Mouse (Mus musculus) heart, embryonic 12.5 days (tissue): ENCODE data around the gene Angptl1. TPM values are rescaled to one million over a fixed set of nuclear protein-coding genes. Genes with fewer than 3 reads are reported as not detected.

Experiments used
- ATAC-seq: fragments of 200-750 bp; cut with Nextera tagmentation; 2 replicates; pipeline ENCODE4 v1.8.0; 2017; ENCODE audit warnings: moderate TSS enrichment, moderate library complexity; ENCODE audit not compliant: insufficient number of reproducible peaks, low FRiP score
- H3K27ac ChIP-seq: fragments of 300-500 bp; sonication (generic); 2 replicates; pipeline ENCODE4 v1.5.1; 2016; ENCODE audit warnings: mild to moderate bottlenecking, moderate library complexity; ENCODE audit not compliant: poor library complexity, severe bottlenecking
- H3K27me3 ChIP-seq: fragments of 300-500 bp; sonication (generic); replicated peaks from 2 replicates; pipeline ENCODE4 v1.6.1; 2016; ENCODE audit warnings: mild to moderate bottlenecking, moderate library complexity
- H3K36me3 ChIP-seq: fragments of 300-500 bp; sonication (generic); 2 replicates; pipeline ENCODE4 v1.6.1; 2016; ENCODE audit warnings: mild to moderate bottlenecking, moderate library complexity
- H3K4me1 ChIP-seq: fragments of 300-500 bp; sonication (generic); replicated peaks from 2 replicates; pipeline ENCODE4 v1.6.1; 2016; ENCODE audit warnings: mild to moderate bottlenecking
- H3K4me2 ChIP-seq: fragments of 300-500 bp; sonication (generic); 2 replicates; pipeline ENCODE4 v1.6.1; 2016; ENCODE audit warnings: mild to moderate bottlenecking, moderate library complexity
- H3K4me3 ChIP-seq: fragments of 300-500 bp; sonication (generic); 2 replicates; pipeline ENCODE4 v1.5.1; 2016; ENCODE audit warnings: mild to moderate bottlenecking
- H3K9ac ChIP-seq: fragments of 300-500 bp; sonication (generic); 2 replicates; pipeline ENCODE4 v1.6.1; 2016; ENCODE audit warnings: mild to moderate bottlenecking, moderate library complexity
- H3K9me3 ChIP-seq: fragments of 300-500 bp; sonication (generic); replicated peaks from 2 replicates; pipeline ENCODE4 v1.6.1; 2016; ENCODE audit warnings: mild to moderate bottlenecking, moderate library complexity
- WGBS: fragments of 180-500 bp; shearing (Covaris S2); methylation state at CpG from one replicate; pipeline ENCODE4 v1.1.7; 2016; 5-methylcytosine and 5-hydroxymethylcytosine counted together
- polyA plus RNA-seq: library from polyadenylated mRNA; unstranded; fragments of >200 nt; fragmentation: Nextera tagmentation; extraction: Ambion mirVana; gene quantifications from 2 replicates; pipeline ENCODE4 v1.2.1, GENCODE M21; 2016

Angptl1 gene
- polyA plus RNA-seq: 1.4 and 2.1 TPM in 2 replicates

DNA sequence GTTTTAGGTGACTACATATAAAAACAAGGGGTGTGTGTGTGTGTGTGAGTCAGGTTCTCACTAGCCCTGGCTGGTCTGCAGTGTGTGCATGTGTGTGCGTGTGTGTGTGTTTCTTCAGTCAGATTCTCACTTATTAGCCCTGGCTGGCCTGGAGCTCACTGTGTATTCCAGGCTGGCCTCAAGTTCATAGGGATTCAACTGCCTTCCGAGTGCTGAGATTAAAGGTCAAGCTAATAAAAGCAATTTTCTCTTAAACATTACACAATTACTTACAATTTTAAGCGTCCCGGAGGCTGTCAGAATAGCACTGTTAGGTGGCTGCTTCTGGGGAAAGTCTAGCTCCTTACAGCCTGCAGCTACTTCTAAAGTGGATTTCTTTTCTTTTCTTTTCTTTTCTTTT lies at the start of gene Angptl1:
TSS of gene Angptl1 (plus strand) at position 386 of the 400 bp plus-strand sequence.
- 71% methylated on average over 4 of the region's 4 CpGs for WGBS
- Histone ChIP-seq H3K9me3 (no peaks in the 10 kb centered on the region), H3K27me3 (no peaks in the 10 kb centered on the region), H3K4me3 (no peak within 1 kb of the TSS; the same call in 1 of the 2 replicates), H3K36me3 (no peaks in the 10 kb centered on the region), H3K27ac (peak within 1 kb of the TSS; percentile 64), H3K4me1 (peaks cover 30% of the 10 kb centered on the region), H3K9ac (no peak within 1 kb of the TSS; the same call in 1 of the 2 replicates), H3K4me2 (peak within 1 kb of the TSS; percentile 44)
- no peak for ATAC-seq

DNA sequence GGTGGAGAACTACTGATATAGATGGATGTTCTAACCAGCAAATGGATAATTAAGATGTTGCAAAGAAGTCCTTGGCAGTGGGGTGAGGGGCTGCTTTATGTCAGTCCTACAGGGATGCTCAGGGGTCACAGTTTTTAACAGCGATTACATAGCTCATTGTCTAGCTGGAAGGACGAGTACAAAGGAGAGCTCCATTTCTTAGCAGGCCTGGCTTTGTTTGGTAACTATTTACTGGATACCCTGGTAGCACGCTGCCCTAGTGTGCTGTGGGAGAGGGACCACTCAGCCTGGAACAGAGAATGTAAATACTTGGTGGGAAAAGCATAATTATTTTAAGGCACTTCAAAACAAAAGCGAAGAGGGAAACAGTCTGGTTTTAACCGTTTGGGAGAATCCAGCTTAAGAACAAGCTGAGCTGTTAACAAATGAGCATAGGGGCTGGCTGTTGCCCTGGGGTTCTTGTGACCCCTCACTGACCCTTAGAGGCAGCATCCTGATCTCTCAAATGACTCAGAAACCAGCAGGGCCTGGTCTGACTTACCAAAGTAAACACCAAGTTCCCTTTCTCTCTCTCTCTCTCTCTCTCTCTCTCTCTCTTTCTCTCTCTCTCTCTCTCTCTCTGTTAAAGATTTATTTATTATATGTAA lies 48.4 kb upstream of the Angptl1 start:
- 52% methylated on average over 5 of the region's 5 CpGs for WGBS
- H3K4me3 ChIP-seq: no peak overlapping the region
- H3K9me3 ChIP-seq: no peaks in the 10 kb centered on the region
- H3K4me1 ChIP-seq: peaks cover 13% of the 10 kb centered on the region
- no peak overlapping the region for H3K4me2 ChIP-seq
- H3K27me3 ChIP-seq: no peaks in the 10 kb centered on the region
- no peak overlapping the region for H3K27ac ChIP-seq
- H3K9ac ChIP-seq: no peak overlapping the region
- H3K36me3 ChIP-seq: no peaks in the 10 kb centered on the region
- no peak for ATAC-seq

DNA sequence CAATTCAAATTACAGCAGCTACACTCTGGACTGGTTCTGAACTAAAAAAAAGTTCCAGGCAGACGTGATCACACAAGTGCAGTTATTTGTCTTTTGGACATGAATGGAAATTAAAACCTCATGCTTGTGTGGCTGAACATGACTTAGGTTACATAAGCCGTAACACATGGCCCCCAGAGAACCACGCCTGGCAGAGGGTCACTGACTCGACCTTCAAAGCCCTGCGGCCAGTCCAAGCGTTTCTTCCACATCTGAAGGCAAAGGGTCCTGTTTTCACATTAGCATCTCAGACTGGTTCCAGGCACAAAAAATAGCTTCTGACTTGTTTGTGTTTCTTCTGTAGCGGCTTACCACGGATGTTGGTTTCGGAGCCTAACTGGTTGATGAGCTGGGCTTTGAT lies 42.1 kb upstream of the Angptl1 start:
- 61% methylated on average over 9 of the region's 9 CpGs for WGBS
- Histone ChIP-seq H3K27me3 (no peaks in the 10 kb centered on the region), H3K27ac (no peak overlapping the region), H3K9ac (no peak overlapping the region), H3K4me3 (no peak overlapping the region), H3K9me3 (no peaks in the 10 kb centered on the region), H3K36me3 (no peaks in the 10 kb centered on the region), H3K4me1 (no peaks in the 10 kb centered on the region), H3K4me2 (no peak overlapping the region)
- ATAC-seq: no peak

DNA sequence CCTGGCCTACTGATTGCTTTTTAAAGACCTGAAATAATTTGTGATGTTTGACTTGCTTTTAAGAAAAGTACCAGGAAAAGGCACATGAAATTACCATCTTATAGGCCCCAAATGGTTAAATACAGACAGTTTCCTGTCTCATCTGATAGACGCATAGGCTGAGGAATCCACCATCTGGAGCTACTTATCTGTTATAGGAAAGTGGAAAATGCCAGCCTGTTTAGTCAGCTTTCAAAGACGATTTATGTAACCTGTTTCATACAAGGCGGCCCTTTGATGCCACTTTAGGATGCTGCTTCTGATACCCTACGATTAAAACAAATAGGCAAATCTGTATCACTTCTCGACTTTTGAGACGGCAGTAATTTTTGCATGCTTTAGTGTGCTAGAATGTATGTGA lies 37.1 kb upstream of the Angptl1 start:
- Histone ChIP-seq H3K27me3 (no peaks in the 10 kb centered on the region), H3K9me3 (no peaks in the 10 kb centered on the region), H3K4me3 (no peak overlapping the region), H3K9ac (no peak overlapping the region), H3K36me3 (no peaks in the 10 kb centered on the region), H3K27ac (no peak overlapping the region), H3K4me2 (no peak overlapping the region), H3K4me1 (no peaks in the 10 kb centered on the region)
- no peak for ATAC-seq
- WGBS: 58% methylated on average over 6 of the region's 6 CpGs

DNA sequence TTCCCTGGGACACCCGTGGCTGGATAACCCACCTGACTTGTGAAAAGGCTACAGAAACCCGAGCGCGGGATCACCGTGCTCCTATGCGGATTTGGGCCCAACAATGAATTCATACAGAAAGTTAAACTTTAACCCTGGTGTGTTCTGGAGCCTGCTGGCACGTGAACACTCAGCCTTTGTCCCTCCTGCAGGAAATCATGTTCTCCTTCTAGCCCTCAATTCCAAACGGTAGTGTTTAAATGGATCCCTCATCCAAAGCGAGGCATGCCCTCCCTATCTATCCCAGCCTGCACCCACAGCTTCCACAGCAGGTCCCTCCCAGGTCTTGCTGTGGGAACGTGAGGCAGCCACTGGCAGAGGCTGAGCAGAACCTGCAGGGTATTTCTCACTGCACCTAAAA lies 30.0 kb upstream of the Angptl1 start:
- ATAC-seq: no peak
- 76% methylated on average over 10 of the region's 10 CpGs for whole genome bisulfite sequencing
- Histone ChIP-seq H3K4me2 (no peak overlapping the region), H3K4me1 (peaks cover 3% of the 10 kb centered on the region), H3K4me3 (no peak overlapping the region), H3K9me3 (no peaks in the 10 kb centered on the region), H3K27me3 (no peaks in the 10 kb centered on the region), H3K36me3 (peaks cover 15% of the 10 kb centered on the region), H3K27ac (no peak overlapping the region), H3K9ac (no peak overlapping the region)

DNA sequence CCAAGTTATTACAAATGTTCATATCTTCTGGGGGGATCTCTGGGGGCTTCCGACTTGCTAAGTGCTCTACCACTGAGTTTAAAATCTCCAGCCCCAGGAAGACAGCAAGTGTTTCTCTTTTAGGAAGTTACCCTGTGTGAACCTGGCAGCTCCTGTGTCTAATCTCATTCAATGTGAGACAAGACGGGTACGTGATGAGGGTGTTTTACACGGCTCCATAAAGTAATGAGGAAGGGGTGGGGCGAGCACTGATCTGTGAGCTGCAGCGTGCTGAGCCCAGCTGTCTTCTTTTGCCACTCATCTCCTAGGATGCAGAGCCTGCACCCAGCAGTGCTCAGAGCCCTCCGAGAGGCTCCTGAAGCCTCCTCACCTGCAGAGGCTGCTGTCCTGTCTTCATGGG lies 26.4 kb upstream of the Angptl1 start:
- H3K36me3 ChIP-seq: peaks cover 26% of the 10 kb centered on the region
- 66% methylated on average over 7 of the region's 7 CpGs for WGBS
- H3K27me3 ChIP-seq: no peaks in the 10 kb centered on the region
- no peaks in the 10 kb centered on the region for H3K9me3 ChIP-seq
- no peak overlapping the region for H3K9ac ChIP-seq
- H3K27ac ChIP-seq: no peak overlapping the region
- H3K4me2 ChIP-seq: no peak overlapping the region
- ATAC-seq: no peak
- no peak overlapping the region for H3K4me3 ChIP-seq
- peaks cover 9% of the 10 kb centered on the region for H3K4me1 ChIP-seq

DNA sequence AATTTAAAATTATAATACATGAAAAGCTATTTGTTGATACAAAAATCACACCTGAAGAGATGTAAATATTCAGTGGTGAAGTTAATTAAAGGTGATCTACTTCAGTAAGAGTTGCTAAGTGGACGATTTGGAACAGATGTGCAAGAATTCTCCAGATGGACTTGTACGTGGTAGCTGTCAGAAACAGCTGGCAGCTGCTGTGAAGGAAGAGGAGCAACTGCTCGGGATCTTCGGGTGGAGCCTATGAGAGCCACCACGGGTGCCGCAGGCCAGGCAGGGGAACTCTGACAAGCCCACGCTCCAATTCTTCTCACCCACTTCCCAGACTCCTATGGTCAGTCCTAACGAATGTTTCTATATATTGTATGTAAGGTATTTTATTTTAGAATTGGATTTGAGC lies 25.6 kb upstream of the Angptl1 start:
- Histone ChIP-seq H3K27me3 (no peaks in the 10 kb centered on the region), H3K36me3 (peaks cover 34% of the 10 kb centered on the region), H3K4me1 (peaks cover 9% of the 10 kb centered on the region), H3K9me3 (0 out of 2 replicates have a peak, but pooled peaks cover 4% of the 10 kb centered on the region), H3K27ac (no peak overlapping the region), H3K4me2 (no peak overlapping the region), H3K4me3 (no peak overlapping the region), H3K9ac (no peak overlapping the region)
- WGBS: 51% methylated on average over 8 of the region's 8 CpGs
- ATAC-seq: no peak

DNA sequence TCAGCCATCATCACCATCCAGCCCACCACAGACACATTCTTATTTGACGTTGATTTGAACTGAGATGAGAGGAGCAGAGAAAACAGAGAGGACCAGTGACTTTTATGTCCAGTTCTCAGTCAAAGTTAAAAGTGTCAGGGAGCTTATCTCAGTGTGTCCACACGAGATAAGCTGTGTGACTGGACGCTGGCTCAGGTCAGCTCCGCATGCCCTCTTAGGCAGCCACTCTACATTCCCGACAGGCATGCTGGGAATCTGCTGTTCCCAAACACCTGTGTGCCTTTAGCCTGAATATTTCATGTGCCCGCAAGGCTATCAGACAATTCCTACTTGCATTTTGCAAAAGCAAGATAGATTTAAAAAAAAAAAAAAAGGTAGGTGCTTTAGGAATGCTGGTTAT lies 24.9 kb upstream of the Angptl1 start:
- Histone ChIP-seq H3K4me2 (0 out of 2 replicates have a peak overlapping the region, but pooled peaks have one; percentile 26), H3K36me3 (peaks cover 36% of the 10 kb centered on the region), H3K27ac (no peak overlapping the region), H3K4me1 (peaks cover 9% of the 10 kb centered on the region), H3K4me3 (no peak overlapping the region), H3K9me3 (0 out of 2 replicates have a peak, but pooled peaks cover 4% of the 10 kb centered on the region), H3K9ac (no peak overlapping the region), H3K27me3 (no peaks in the 10 kb centered on the region)
- 14% methylated on average over 6 of the region's 6 CpGs for WGBS
- ATAC-seq: no peak

DNA sequence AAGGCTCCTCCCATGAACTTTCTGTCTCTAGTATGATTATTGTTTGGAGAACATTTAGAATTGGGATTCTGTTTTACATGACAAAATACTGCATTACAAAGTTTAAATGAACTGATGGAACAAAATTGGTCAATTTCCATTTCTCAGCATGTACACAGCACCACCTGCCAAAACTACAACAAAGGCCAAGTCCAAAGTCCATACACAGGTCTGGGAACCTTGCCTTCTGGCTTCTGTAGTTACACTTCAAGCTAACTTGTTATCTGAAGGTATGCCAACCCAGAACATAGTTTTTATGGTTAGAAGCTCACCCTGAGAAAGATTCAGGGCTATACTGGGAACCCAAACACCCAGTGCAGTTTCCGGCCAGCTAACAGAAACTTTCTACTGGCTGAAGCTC lies 19.1 kb upstream of the Angptl1 start:
- Histone ChIP-seq H3K27ac (no peak overlapping the region), H3K4me3 (no peak overlapping the region), H3K4me1 (peaks cover 3% of the 10 kb centered on the region; the same call in 1 of the 2 replicates), H3K9ac (no peak overlapping the region), H3K9me3 (0 out of 2 replicates have a peak, but pooled peaks cover 4% of the 10 kb centered on the region), H3K36me3 (peaks cover 42% of the 10 kb centered on the region), H3K27me3 (no peaks in the 10 kb centered on the region), H3K4me2 (no peak overlapping the region)
- ATAC-seq: no peak
- WGBS: 84% methylated on average over 1 of the region's 1 CpGs

DNA sequence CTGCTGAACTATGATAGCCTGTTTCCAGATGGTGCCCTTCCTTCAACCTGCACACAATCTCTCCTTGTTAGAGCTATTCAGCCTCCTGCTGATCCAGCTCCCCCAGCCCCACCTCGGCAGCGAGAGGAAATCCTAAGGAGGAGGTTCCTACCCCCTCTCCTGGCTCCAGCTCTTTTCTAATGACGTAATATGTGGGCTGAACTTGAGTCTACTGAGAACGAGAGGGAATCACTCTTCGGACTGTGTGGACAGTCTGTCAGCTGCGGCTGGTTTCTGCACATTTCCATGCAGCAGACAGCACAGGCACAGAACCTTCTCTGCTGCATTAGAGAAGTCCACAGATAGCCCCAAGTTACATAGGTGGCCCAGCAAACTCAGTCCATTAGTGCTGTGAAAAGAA lies 333 bp downstream of the Angptl1 start:
- H3K9ac ChIP-seq: no peak overlapping the region; the same call in 1 of the 2 replicates

DNA sequence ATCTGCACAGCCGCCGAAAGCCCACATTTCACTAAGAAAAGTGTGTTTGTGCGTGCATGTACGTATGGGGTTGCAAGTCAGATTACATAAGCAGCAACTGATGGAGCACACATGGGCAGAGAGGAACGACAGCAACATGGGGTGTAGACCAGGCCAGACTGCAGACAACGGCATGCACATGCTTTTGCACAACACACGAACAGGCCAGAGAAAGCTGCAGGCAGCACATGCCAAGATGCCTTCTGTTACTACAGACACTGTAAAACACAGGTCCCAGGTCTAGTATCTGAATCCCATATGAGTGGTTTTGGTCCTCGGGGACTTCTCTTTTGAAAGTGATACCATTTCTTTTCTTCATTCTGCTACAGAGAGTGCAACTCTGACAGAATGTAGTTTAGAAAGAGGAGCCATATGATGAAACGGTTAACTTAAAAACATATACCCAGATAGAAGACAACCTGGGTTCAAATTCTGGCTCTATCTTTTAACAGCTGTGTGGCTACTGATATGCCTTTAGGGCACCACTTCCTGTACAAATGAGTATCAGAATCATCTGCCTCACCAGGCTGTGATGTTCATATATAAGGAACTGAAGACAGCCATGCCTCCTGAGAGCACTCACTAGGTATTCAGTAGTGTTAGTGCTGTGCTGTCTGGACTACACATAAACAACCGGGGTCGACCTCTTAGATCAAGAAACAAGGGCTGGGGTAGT lies 3.4 kb downstream of the Angptl1 start:
- Histone ChIP-seq H3K4me3 (no peak overlapping the region), H3K4me1 (peaks cover 36% of the 10 kb centered on the region), H3K36me3 (no peaks in the 10 kb centered on the region), H3K27ac (no peak overlapping the region), H3K4me2 (no peak overlapping the region), H3K9me3 (no peaks in the 10 kb centered on the region), H3K9ac (no peak overlapping the region), H3K27me3 (no peaks in the 10 kb centered on the region)
- 72% methylated on average over 11 of the region's 11 CpGs for WGBS
- ATAC-seq: no peak

More for the DNA sequence above, 333 bp downstream of the Angptl1 start:
- peaks cover 30% of the 10 kb centered on the region for H3K4me1 ChIP-seq
- H3K36me3 ChIP-seq: no peaks in the 10 kb centered on the region
- ATAC-seq: peak; percentile 89
- H3K27ac ChIP-seq: peak overlapping the region; percentile 64
- 15% methylated on average over 6 of the region's 6 CpGs for WGBS
- no peaks in the 10 kb centered on the region for H3K27me3 ChIP-seq
- peak overlapping the region; percentile 44 for H3K4me2 ChIP-seq
- H3K9me3 ChIP-seq: no peaks in the 10 kb centered on the region
- H3K4me3 ChIP-seq: no peak overlapping the region; the same call in 1 of the 2 replicates
